Mouse (Mus musculus) spleen, embryonic (tissue): ENCODE measurements at regions not wholly inside any gene's neighbourhood (a gene's known extent, or its start where the extent isn't known, plus 50 kb on each side); places are given as distances from the start of the nearest gene placed in this dataset.

Experiments
- CTCF ChIA-PET: fragments of 350-600 bp; sonication (Branson Sonifier 250); formaldehyde crosslinking; loops from one replicate; lab custom pipeline; 2022; lab: Charles Lee

GRCm38 (mm10) chr15:67048621-67049020 is 547.9 kb upstream of the Lrrc6 start:
- CTCF ChIA-PET = interaction anchor here (0.7 kb wide), 1 partner anchor 9 kb away, joined by 3 read pairs; no protein-coding TSS in a partner anchor

- CTCF ChIA-PET = interaction anchor here (0.6 to 0.7 kb wide), 2 partner anchors 8 to 246 kb away, joined by 3 read pairs; no protein-coding TSS in a partner anchor
Measured at GRCm38 (mm10) chr15:67048148-67048547, 547.4 kb upstream of the Lrrc6 start.

- CTCF ChIA-PET = no interaction called here
Measured at GRCm38 (mm10) chr15:67045920-67046804, 545.5 kb upstream of the Lrrc6 start.

GRCm38 (mm10) chr15:67045329-67045728 is 544.6 kb upstream of the Lrrc6 start:
- CTCF ChIA-PET = no interaction called here

- CTCF ChIA-PET = interaction anchor here (0.7 kb wide), 1 partner anchor 157 kb away, joined by 7 read pairs; no protein-coding TSS in a partner anchor
Measured at GRCm38 (mm10) chr15:67044806-67045205, 544.1 kb upstream of the Lrrc6 start.

- CTCF ChIA-PET = no interaction called here
Measured at GRCm38 (mm10) chr15:67042131-67042530, 541.4 kb upstream of the Lrrc6 start.

- CTCF ChIA-PET = interaction anchor here (1.0 to 1.4 kb wide), 3 partner anchors 8 to 74 kb away, joined by 3 to 4 read pairs (median 4); no protein-coding TSS in a partner anchor
Measured at GRCm38 (mm10) chr15:67040229-67040628, 539.5 kb upstream of the Lrrc6 start.

GRCm38 (mm10) chr15:67039421-67039907 is 538.8 kb upstream of the Lrrc6 start:
- CTCF ChIA-PET = interaction anchor here (1.0 to 1.4 kb wide), 3 partner anchors 8 to 73 kb away, joined by 3 to 4 read pairs (median 4); no protein-coding TSS in a partner anchor

GRCm38 (mm10) chr15:67037647-67038046 is 536.9 kb upstream of the Lrrc6 start:
- CTCF ChIA-PET = no interaction called here

- CTCF ChIA-PET = no interaction called here
Measured at GRCm38 (mm10) chr15:67036341-67036740, 535.6 kb upstream of the Lrrc6 start.

- CTCF ChIA-PET = no interaction called here
Measured at GRCm38 (mm10) chr15:67033936-67034335, 533.2 kb upstream of the Lrrc6 start.

- CTCF ChIA-PET = interaction anchor here (0.6 to 1.6 kb wide), 2 partner anchors 9 to 202 kb away, joined by 5 to 6 read pairs; no protein-coding TSS in a partner anchor
Measured at GRCm38 (mm10) chr15:67031866-67032526, 531.3 kb upstream of the Lrrc6 start.

GRCm38 (mm10) chr15:67030975-67031374 is 530.3 kb upstream of the Lrrc6 start:
- CTCF ChIA-PET = interaction anchor here (1.1 to 1.6 kb wide), 2 partner anchors 9 to 10 kb away, joined by 4 to 6 read pairs; no protein-coding TSS in a partner anchor

GRCm38 (mm10) chr15:67028161-67028560 is 527.5 kb upstream of the Lrrc6 start:
- CTCF ChIA-PET = no interaction called here

- CTCF ChIA-PET = interaction anchor here (0.7 kb wide), 1 partner anchor 92 kb away, joined by 5 read pairs; no protein-coding TSS in a partner anchor
Measured at GRCm38 (mm10) chr15:67027751-67028150, 527.0 kb upstream of the Lrrc6 start.

- CTCF ChIA-PET = no interaction called here
Measured at GRCm38 (mm10) chr15:67025746-67026145, 525.0 kb upstream of the Lrrc6 start.

- CTCF ChIA-PET = no interaction called here
Measured at GRCm38 (mm10) chr15:67024386-67024785, 523.7 kb upstream of the Lrrc6 start.

GRCm38 (mm10) chr15:67023081-67023480 is 522.4 kb upstream of the Lrrc6 start:
- CTCF ChIA-PET = no interaction called here

- CTCF ChIA-PET = no interaction called here
Measured at GRCm38 (mm10) chr15:67021391-67021790, 520.7 kb upstream of the Lrrc6 start.

- CTCF ChIA-PET = no interaction called here
Measured at GRCm38 (mm10) chr15:67019891-67020290, 519.2 kb upstream of the Lrrc6 start.

GRCm38 (mm10) chr15:67019194-67019661 is 518.5 kb upstream of the Lrrc6 start:
- CTCF ChIA-PET = no interaction called here
